Mouse (Mus musculus) activated CD4-positive, CD25-positive, alpha-beta regulatory T cell, adult 9 weeks (primary cell): ENCODE measurements around the gene Ptpn7. TPM values are rescaled to one million over a fixed set of nuclear protein-coding genes. Genes with fewer than 3 reads are reported as not detected.

Experiments used
- polyA plus RNA-seq: library from polyadenylated mRNA; unstranded; fragments of 100-300 nt; shearing (Covaris generic); gene quantifications from one replicate; pipeline ENCODE4 v1.2.1, GENCODE M21; 2017

Ptpn7 gene
- polyA plus RNA-seq: 331 TPM

GRCm38 (mm10) chr1:135132473-135132872, at the start of gene Ptpn7:
Ptpn7 (plus strand) TSS chr1:135132700.

GRCm38 (mm10) chr1:135105124-135105523, 27.4 kb upstream of the Ptpn7 start, which contains the start of gene Lgr6:
Lgr6 (minus strand) TSS chr1:135105276.

GRCm38 (mm10) chr1:135146077-135146945, 13.8 kb downstream of the Ptpn7 start, which contains the start of gene Arl8a:
Arl8a (plus strand) TSS chr1:135146824.

GRCm38 (mm10) chr1:135167435-135167834, 34.9 kb downstream of the Ptpn7 start, which contains the start of gene Gpr37l1:
Gpr37l1 (minus strand) TSS chr1:135167681.

Other genes with a start within 250 kb of the Ptpn7 start
- 3.8 TPM for gene Ppp1r12b, start 176.8 kb upstream of the Ptpn7 start, polyA plus RNA-seq
- 14.1 TPM for gene Ube2t, start 170.1 kb upstream of the Ptpn7 start, polyA plus RNA-seq
- gene Lgr6, start 27.4 kb upstream of the Ptpn7 start, polyA plus RNA-seq: 0.05 TPM
- gene Arl8a, start 14.1 kb downstream of the Ptpn7 start, polyA plus RNA-seq: 8.7 TPM
- not detected for gene Gpr37l1, start 35.0 kb downstream of the Ptpn7 start, polyA plus RNA-seq
- not detected for gene Elf3, start 125.9 kb downstream of the Ptpn7 start, polyA plus RNA-seq
- gene Rnpep, start 151.4 kb downstream of the Ptpn7 start, polyA plus RNA-seq: 38.1 TPM
- 135 TPM for gene Timm17a, start 181.1 kb downstream of the Ptpn7 start, polyA plus RNA-seq
- not detected for gene Lmod1, start 192.1 kb downstream of the Ptpn7 start, polyA plus RNA-seq
- gene Shisa4, start 242.5 kb downstream of the Ptpn7 start, polyA plus RNA-seq: not detected